Mouse (Mus musculus): Measurements from ENCODE around the gene Olfr1245.
"Not testable (repeated sequence)": the region's sequence is repeated elsewhere in the genome, so short reads cannot be mapped to it uniquely, and the experiment has no call there.

Olfr1245 gene

GRCm38 (mm10) chr2:89578347-89578746, at the start of gene Olfr1245:
TSS of gene Olfr1245 (minus strand) at chr2:89578447.
- no peak for DNase-seq (ENCODE audit: low read depth, low spot score)

DNA sequence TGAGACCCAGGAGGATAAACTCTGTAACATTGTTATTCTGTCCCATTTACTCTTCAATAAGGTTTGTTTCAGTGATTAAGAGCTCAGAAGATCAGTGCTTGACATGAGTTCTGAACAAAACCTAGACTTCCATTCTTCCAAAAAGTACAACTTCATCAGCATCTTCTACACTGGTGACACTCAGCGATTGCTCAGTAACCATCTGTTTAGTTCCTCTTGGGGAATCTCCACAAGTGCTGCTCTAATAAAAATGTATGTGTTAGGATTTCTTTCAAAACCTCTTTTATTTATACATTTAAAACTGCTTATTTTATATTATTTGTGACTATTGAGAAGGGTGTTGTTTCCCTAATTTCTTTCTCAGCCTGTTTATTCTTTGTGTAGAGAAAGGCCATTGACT, 39.9 kb upstream of the Olfr1245 start, which contains the start of gene Olfr1248:
Gene Olfr1248 (minus strand): TSS at position 101 of the 400 bp plus-strand sequence.
- not testable (repeated sequence) for DNase-seq (ENCODE audit: low read depth, low spot score)

- no peak for DNase-seq (ENCODE audit: low read depth, low spot score)
Observed at GRCm38 (mm10) chr2:89614030-89614429, 35.8 kb upstream of the Olfr1245 start, which contains the start of gene Olfr1247. TSS of gene Olfr1247 (minus strand) at chr2:89614130.

DNA sequence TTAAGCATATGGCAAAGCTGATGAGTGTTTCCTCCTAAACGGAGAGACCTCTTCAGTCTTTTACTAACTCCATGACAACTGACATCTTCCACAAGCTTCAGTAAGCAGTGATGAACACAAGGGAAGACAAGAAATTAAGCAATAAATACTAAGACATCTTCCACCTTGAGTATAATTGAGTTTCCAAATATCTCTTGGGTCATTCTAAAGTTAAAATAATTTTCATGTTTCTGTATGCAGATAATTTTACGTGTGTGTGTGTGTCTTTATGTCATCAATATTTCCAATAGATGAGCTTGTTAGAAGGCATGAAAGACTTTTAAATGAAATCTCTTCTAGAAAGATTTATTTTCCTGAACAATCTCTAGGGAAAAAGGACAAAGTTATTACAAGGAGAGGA, 14.8 kb upstream of the Olfr1245 start, which contains the start of gene Olfr1246:
Gene Olfr1246 (minus strand): TSS at position 101 of the 400 bp plus-strand sequence.
- no peak for DNase-seq (ENCODE audit: low read depth, low spot score)

DNA sequence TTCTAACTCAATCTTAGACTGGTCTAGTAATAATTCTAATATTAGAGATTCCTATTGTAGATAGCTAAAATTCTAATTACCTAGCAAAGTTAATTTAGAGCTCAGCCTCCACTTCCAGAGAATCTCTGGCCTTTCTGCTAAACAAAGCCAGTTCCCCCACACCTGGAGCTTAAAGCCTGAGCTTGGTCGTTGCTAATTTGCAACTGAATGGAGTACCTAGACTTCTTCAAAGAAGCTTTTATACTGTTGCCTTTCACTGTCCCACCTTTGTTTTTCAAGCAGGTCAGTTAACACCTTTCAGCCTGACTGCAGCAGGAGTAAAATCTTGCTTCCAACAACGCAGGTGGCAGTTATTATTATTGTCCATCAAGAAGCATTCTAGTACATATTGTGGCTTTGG, 15.5 kb downstream of the Olfr1245 start:
- not testable (repeated sequence) for DNase-seq (ENCODE audit: low read depth, low spot score)

DNA sequence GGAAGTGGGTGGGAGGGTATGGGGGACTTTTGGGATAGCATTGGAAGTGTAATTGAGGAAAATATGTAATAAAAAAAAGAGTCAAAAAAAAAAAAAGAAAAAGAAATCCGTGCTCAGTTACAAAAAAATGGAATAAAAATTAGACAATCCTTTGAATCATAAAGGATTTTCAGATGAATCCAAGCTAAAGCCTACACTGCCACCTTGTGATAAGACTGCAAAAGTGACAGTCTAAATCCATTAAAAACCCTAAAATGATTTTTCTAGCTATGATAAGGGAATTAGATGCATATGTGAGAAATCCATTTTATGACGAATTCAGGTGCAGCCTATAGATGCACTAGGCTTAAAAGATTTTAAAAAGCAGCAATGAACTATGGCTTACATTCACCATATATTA, 33.7 kb downstream of the Olfr1245 start:
- no peak for DNase-seq (ENCODE audit: low read depth, low spot score)

GRCm38 (mm10) chr2:89539923-89540322, 38.3 kb downstream of the Olfr1245 start:
- DNase-seq (ENCODE audit: low read depth, low spot score): no peak

DNA sequence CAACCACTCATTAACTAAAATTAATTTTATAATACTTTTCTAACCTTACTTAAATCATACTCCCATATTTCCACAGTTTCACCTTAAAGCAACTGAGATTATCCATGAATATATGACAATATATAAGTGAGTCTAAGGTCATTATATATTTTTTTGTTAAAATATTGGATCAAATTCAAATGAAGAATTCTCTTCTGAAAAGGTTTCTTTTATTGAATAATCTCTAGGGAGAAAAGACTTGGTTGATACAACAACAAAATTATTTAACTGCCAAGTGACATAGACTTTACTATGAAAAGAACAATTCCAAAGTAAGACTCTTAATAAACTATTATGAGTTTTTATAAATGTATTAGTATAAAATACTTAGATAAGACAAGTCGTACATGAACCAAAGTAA, 46.9 kb downstream of the Olfr1245 start, which contains the start of gene Olfr1243:
Gene Olfr1243 (minus strand): TSS at position 101 of the 400 bp plus-strand sequence.
- no peak for DNase-seq (ENCODE audit: low read depth, low spot score)

Measured in WW6 (cell line).